Mouse (Mus musculus) spleen, adult 2 months (tissue): ENCODE measurements around the gene Gast. TPM values are rescaled to one million over a fixed set of nuclear protein-coding genes. Genes with fewer than 3 reads are reported as not detected.
A peak's percentile ranks its signal among the peaks of the same experiment; 100 is the strongest.
"Not testable (repeated sequence)": the region's sequence is repeated elsewhere in the genome, so short reads cannot be mapped to it uniquely, and the experiment has no call there.

ENCODE experiments used
- DNase-seq, 2 experiments: peaks; one replicate each; pipeline versions ENCODE4 v3.0.0 to v3.0.0-alpha.2; 2012 to 2021; ENCODE audit warnings: low spot score in 2 of 2, low read depth in 1 of 2
- H3K27ac ChIP-seq: fragments of 200-500 bp; 2 replicates; pipeline ENCODE4 v1.5.1; 2012; ENCODE audit warnings: low read length, inconsistent platforms; ENCODE audit not compliant: insufficient read depth
- H3K27me3 ChIP-seq: fragments of 200-500 bp; 2 replicates; pipeline ENCODE4 v1.6.1; 2012; ENCODE audit warnings: mild to moderate bottlenecking, moderate library complexity, low read length, inconsistent platforms; ENCODE audit not compliant: control insufficient read depth, insufficient read depth
- H3K36me3 ChIP-seq: fragments of 200-500 bp; 2 replicates; pipeline ENCODE4 v1.6.1; 2012; ENCODE audit warnings: mild to moderate bottlenecking, low read length, inconsistent platforms; ENCODE audit not compliant: control insufficient read depth, insufficient read depth
- H3K4me1 ChIP-seq: fragments of 200-500 bp; 2 replicates; pipeline ENCODE4 v1.6.1; 2011; ENCODE audit warnings: inconsistent platforms; ENCODE audit not compliant: control insufficient read depth, insufficient read depth, insufficient read length
- H3K4me3 ChIP-seq: fragments of 200-500 bp; 2 replicates; pipeline ENCODE4 v1.5.1; 2011; ENCODE audit warnings: mild to moderate bottlenecking, inconsistent platforms; ENCODE audit not compliant: insufficient read depth, insufficient read length; ENCODE audit errors: extremely low read depth
- CTCF ChIP-seq: fragments of 200-500 bp; IDR thresholded peaks from 2 replicates; pipeline ENCODE4 v1.5.1; 2011; ENCODE audit warnings: mild to moderate bottlenecking, inconsistent platforms; ENCODE audit not compliant: insufficient read depth, insufficient read length, insufficient replicate concordance; ENCODE audit errors: extremely low read depth
- POLR2A ChIP-seq: fragments of 200-500 bp; IDR thresholded peaks from 2 replicates; pipeline ENCODE4 v1.6.1; 2011; ENCODE audit warnings: low read depth, low read length, inconsistent platforms
- WGBS: fragments of 180-500 bp; shearing (Covaris S2); methylation state at CpG from one replicate; pipeline ENCODE4 v1.1.7; 2018; 5-methylcytosine and 5-hydroxymethylcytosine counted together
- polyA plus RNA-seq: library from polyadenylated mRNA; depleted of rRNA; stranded (reverse); fragments of >200 nt; gene quantifications from 2 replicates; pipeline ENCODE4 v1.2.3, GENCODE M21; 2012

The Gast gene
- polyA plus RNA-seq, 1 experiment, result not detected

- no peaks in the 10 kb centered on the region for H3K27me3 ChIP-seq
- 23% methylated on average over 18 of the region's 18 CpGs for WGBS
- no peak overlapping the region for H3K4me3 ChIP-seq
- no peaks in the 10 kb centered on the region for H3K36me3 ChIP-seq
- DNase-seq, result peak in 1 of 2 experiments; percentile 73
- H3K4me1 ChIP-seq, result no peaks in the 10 kb centered on the region
- TF ChIP-seq POLR2A (no peak), CTCF (peak; percentile 97)
- H3K27ac ChIP-seq, result no peak overlapping the region
Observed at GRCm38 (mm10) chr11:100298274-100299036, 35.8 kb upstream of the Gast start.

- DNase-seq, result peak in 1 of 2 experiments; percentile 57
- H3K4me3 ChIP-seq, result no peak overlapping the region
- no peaks in the 10 kb centered on the region for H3K4me1 ChIP-seq
- WGBS, result 12% methylated on average over 5 of the region's 5 CpGs
- no peaks in the 10 kb centered on the region for H3K36me3 ChIP-seq
- H3K27ac ChIP-seq, result no peak overlapping the region
- no peaks in the 10 kb centered on the region for H3K27me3 ChIP-seq
- peak; percentile 80; the same call in 1 of the 2 replicates for TF ChIP-seq CTCF
- TF ChIP-seq POLR2A, result no peak
Observed at GRCm38 (mm10) chr11:100300293-100300692, 33.9 kb upstream of the Gast start.

GRCm38 (mm10) chr11:100301292-100301691 is 32.9 kb upstream of the Gast start:
- Histone ChIP-seq H3K4me1 (no peaks in the 10 kb centered on the region), H3K36me3 (no peaks in the 10 kb centered on the region), H3K4me3 (no peak overlapping the region), H3K27me3 (no peaks in the 10 kb centered on the region), H3K27ac (no peak overlapping the region)
- TF ChIP-seq POLR2A (no peak), CTCF (no peak)
- WGBS, result 66% methylated on average over 5 of the region's 5 CpGs
- DNase-seq, result no peak

GRCm38 (mm10) chr11:100307900-100308299 is 26.3 kb upstream of the Gast start:
- Histone ChIP-seq H3K27me3 (no peaks in the 10 kb centered on the region), H3K27ac (no peak overlapping the region), H3K4me3 (no peak overlapping the region), H3K36me3 (no peaks in the 10 kb centered on the region), H3K4me1 (no peaks in the 10 kb centered on the region)
- 87% methylated on average over 5 of the region's 5 CpGs for whole genome bisulfite sequencing
- no peak for DNase-seq
- TF ChIP-seq CTCF, result no peak
- no peak for TF ChIP-seq POLR2A

DNA sequence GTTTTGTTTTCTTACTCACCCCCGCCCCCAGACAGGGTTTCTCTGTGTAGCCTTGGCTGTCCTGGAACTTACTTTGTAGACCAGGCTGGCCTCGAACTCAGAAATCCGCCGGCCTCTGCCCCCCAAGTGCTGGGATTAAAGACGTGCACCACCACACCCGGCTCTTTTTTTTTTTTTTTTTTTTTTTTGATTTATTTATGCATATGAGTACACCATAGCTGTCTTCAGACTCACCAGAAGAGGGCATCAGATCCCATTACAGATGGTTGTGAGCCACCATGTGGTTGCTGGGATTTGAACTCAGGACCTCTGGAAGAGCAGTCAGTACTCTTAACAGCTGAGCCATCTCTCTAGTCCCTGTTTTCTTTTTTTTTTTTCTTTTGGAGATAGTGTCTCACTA is 25.5 kb upstream of the Gast start:
- H3K36me3 ChIP-seq, H3K27ac ChIP-seq, H3K4me1 ChIP-seq, H3K4me3 ChIP-seq, H3K27me3 ChIP-seq, DNase-seq: not testable (repeated sequence)
- 95% methylated on average over 6 of the region's 6 CpGs for WGBS

DNA sequence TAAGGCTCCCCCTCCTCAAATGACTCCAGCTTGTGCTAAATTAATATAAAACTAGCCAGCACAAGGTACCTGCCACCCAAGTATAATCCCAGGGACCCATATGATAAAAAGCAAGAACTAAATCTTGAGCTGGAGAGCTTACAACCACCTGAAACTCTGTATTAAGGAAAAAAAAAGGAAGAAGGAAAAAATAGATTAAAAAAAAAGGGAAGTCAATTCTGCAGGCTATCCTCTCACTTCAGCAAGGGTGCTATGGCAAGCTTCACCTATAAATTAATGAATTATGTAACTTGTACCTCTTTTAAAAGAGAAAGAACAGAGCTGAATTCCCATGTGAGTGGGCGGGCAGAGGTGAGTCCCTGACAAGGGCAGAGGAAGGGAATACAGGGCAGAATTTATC is 22.6 kb upstream of the Gast start:
- Histone ChIP-seq H3K27me3 (no peaks in the 10 kb centered on the region), H3K36me3 (no peaks in the 10 kb centered on the region), H3K27ac (no peak overlapping the region), H3K4me3 (no peak overlapping the region), H3K4me1 (no peaks in the 10 kb centered on the region)
- no peak for DNase-seq
- TF ChIP-seq POLR2A, result no peak
- no peak for TF ChIP-seq CTCF
- 21% methylated on average over 1 of the region's 1 CpGs for WGBS

DNA sequence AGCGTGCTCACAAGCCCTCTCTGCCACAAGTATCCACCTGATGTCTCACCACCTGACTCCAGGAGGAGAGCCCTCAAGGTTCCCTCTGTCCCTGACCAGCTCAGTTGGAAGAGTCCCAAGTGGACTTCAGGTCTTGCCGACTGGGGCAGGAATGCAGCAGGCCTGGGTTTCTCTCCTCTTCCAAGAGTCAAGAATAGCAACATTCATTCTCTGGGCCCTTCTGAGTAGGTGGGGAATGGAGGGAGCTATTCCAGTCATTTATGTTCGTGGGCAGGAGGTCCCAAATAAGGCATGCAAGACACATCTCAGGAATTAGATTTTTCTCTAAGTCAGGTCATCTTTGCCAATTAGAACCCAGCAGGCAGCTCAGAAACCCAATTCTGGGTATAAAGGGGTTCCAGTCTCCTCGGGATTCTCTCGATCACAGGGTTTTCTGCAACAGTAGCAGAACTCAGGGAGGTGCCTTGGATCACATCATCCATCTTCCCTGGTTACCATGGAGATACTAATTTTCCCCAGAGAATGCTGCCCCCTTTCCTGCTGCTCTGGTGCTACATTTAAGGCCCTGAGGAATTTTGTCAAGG is 22.0 kb upstream of the Gast start:
- DNase-seq, result no peak
- Histone ChIP-seq H3K36me3 (no peaks in the 10 kb centered on the region), H3K27ac (no peak overlapping the region), H3K4me3 (no peak overlapping the region), H3K4me1 (no peaks in the 10 kb centered on the region), H3K27me3 (no peaks in the 10 kb centered on the region)
- WGBS, result 64% methylated on average over 5 of the region's 5 CpGs
- TF ChIP-seq CTCF, result no peak
- no peak for TF ChIP-seq POLR2A
